In genomic region chr8:96238406-96238805, GRCm38 (mm10) we compare ENCODE assay signal across 21 mouse cellular contexts.
"Had no signal": no experiment of that assay in that cellular context is flagged by ENCODE, and none has a peak within 500 bp of the region (broad histone marks: within the 10 kb centered on the region; RNA-seq: fewer than 3 reads in every experiment).

No protein-coding gene starts in this region.

- H3K4me3 ChIP-seq: limb, embryonic 12.5 days; limb, embryonic 15.5 days; midbrain, embryonic 13.5 days; neural tube, embryonic 12.5 days; neural tube, embryonic 15.5 days had no signal

- H3K36me3 ChIP-seq: limb, embryonic 12.5 days; limb, embryonic 15.5 days; midbrain, embryonic 13.5 days; neural tube, embryonic 12.5 days; neural tube, embryonic 15.5 days had no signal

- DNase-seq: kidney, postnatal 14 days; kidney, postnatal 4 days; left cerebral cortex, postnatal 4 days; liver, postnatal 0 days; lung, embryonic 14.5 days; right cerebral cortex, adult 18-20 months; right cerebral cortex, postnatal 14 days; right cerebral cortex, postnatal 4 days; thymus, adult 2 months; thymus, postnatal 14 days; thymus, postnatal 4 days had no signal

- H3K27me3 ChIP-seq: limb, embryonic 12.5 days; limb, embryonic 15.5 days; midbrain, embryonic 13.5 days; neural tube, embryonic 12.5 days; neural tube, embryonic 15.5 days had no signal

- H3K9me3 ChIP-seq: limb, embryonic 12.5 days; limb, embryonic 15.5 days; midbrain, embryonic 13.5 days; neural tube, embryonic 12.5 days; neural tube, embryonic 15.5 days had no signal

- H3K4me1 ChIP-seq: limb, embryonic 12.5 days; limb, embryonic 15.5 days; midbrain, embryonic 13.5 days; neural tube, embryonic 12.5 days; neural tube, embryonic 15.5 days had no signal

- H3K9ac ChIP-seq: limb, embryonic 12.5 days; limb, embryonic 15.5 days; liver, embryonic 14.5 days; liver, postnatal 0 days; lung, embryonic 14.5 days; midbrain, embryonic 13.5 days; neural tube, embryonic 12.5 days; neural tube, embryonic 15.5 days had no signal

- ATAC-seq: liver, postnatal 0 days; lung, postnatal 0 days; midbrain, embryonic 13.5 days had no signal

- H3K4me2 ChIP-seq: limb, embryonic 12.5 days; limb, embryonic 15.5 days; liver, embryonic 11.5 days; lung, embryonic 14.5 days; midbrain, embryonic 13.5 days; neural tube, embryonic 12.5 days; neural tube, embryonic 15.5 days had no signal

- H3K27ac ChIP-seq: limb, embryonic 12.5 days; limb, embryonic 15.5 days; liver, embryonic 14.5 days; macrophage; midbrain, embryonic 13.5 days; neural tube, embryonic 12.5 days; neural tube, embryonic 15.5 days; stomach, postnatal 0 days had no signal
